ENCODE assay signal across 10 mouse cellular contexts in genomic region chr9:62857216-62857615, GRCm38 (mm10). TPM values are rescaled to one million over a fixed set of nuclear protein-coding genes. Genes with fewer than 3 reads are reported as not detected.
DNase-seq lines count a peak whose midpoint lies in the region; ATAC-seq and TF ChIP-seq lines count a peak whose summit lies in the region.
"Had no signal": no experiment of that assay in that cellular context is flagged by ENCODE, and none has a peak within 500 bp of the region (broad histone marks: within the 10 kb centered on the region; RNA-seq: fewer than 3 reads in every experiment).

No protein-coding gene starts in this region.

- no peaks in the 10 kb centered on the region for H3K36me3 ChIP-seq in spleen, adult 2 months (ENCODE audit: control insufficient read depth, insufficient read depth, low read length)
- no peaks in the 10 kb centered on the region for H3K36me3 ChIP-seq in lung, embryonic 14.5 days (ENCODE audit: insufficient read depth)
- no peaks in the 10 kb centered on the region for H3K36me3 ChIP-seq in stomach, postnatal 0 days (ENCODE audit: control insufficient read depth, insufficient read depth, low read length)
- no peaks in the 10 kb centered on the region for H3K36me3 ChIP-seq in forebrain, embryonic 13.5 days (ENCODE audit: poor library complexity, severe bottlenecking)

- WGBS in spleen, adult 2 months, result 36% methylated on average over 9 of the region's 9 CpGs
- 60% methylated on average over 9 of the region's 9 CpGs for WGBS in lung, embryonic 14.5 days
- WGBS in stomach, postnatal 0 days, result 43% methylated on average over 9 of the region's 9 CpGs
- WGBS in forebrain, embryonic 13.5 days, result 83% methylated on average over 9 of the region's 9 CpGs

- H3K27me3 ChIP-seq in spleen, adult 2 months (ENCODE audit: control insufficient read depth, insufficient read depth, low read length), result no peaks in the 10 kb centered on the region
- H3K27me3 ChIP-seq in lung, embryonic 14.5 days (ENCODE audit: insufficient read depth, low read length), result no peaks in the 10 kb centered on the region
- no peaks in the 10 kb centered on the region for H3K27me3 ChIP-seq in stomach, postnatal 0 days (ENCODE audit: control insufficient read depth, insufficient read depth, low read length)
- peaks cover 12% of the 10 kb centered on the region; the same call in 1 of the 2 replicates for H3K27me3 ChIP-seq in forebrain, embryonic 13.5 days

- no peak for TF ChIP-seq EP300 in stomach, postnatal 0 days (optimal IDR thresholded peaks at IDR 0.05)

- no peak for DNase-seq in spleen, adult 2 months (ENCODE audit: low read depth in 1 of 2, low spot score in 2 of 2)
- no peak for DNase-seq in spleen, postnatal 10 days (ENCODE audit: low spot score in 2 of 2)
- peak; percentile 89 for DNase-seq in kidney, adult 9 months
- no peak for DNase-seq in lung, embryonic 14.5 days
- DNase-seq in stomach, postnatal 0 days (ENCODE audit: low spot score), result peak; percentile 42
- no peak for DNase-seq in thymus, postnatal 10 days (ENCODE audit: low spot score in 2 of 2)
- DNase-seq in adrenal gland, postnatal 14 days, result no peak
- DNase-seq: right cerebral cortex, adult 18-20 months had no signal

- H3K4me3 ChIP-seq in spleen, adult 2 months (ENCODE audit: extremely low read depth, insufficient read depth, insufficient read length), result no peak overlapping the region
- no peak overlapping the region for H3K4me3 ChIP-seq in lung, embryonic 14.5 days (ENCODE audit: low read depth, low read length)
- no peak overlapping the region; the same call in 1 of the 2 replicates for H3K4me3 ChIP-seq in stomach, postnatal 0 days (ENCODE audit: low read depth, low read length)
- H3K4me3 ChIP-seq in forebrain, embryonic 13.5 days, result no peak overlapping the region

- H3K4me2 ChIP-seq in lung, embryonic 14.5 days, result peak overlapping the region; percentile 55
- H3K4me2 ChIP-seq in stomach, postnatal 0 days (replicated peaks; ENCODE audit: low read depth), result peak overlapping the region; percentile 52
- H3K4me2 ChIP-seq in forebrain, embryonic 13.5 days, result no peak overlapping the region

- H3K9me3 ChIP-seq in lung, embryonic 14.5 days (ENCODE audit: low read depth, low read length), result no peaks in the 10 kb centered on the region
- no peaks in the 10 kb centered on the region for H3K9me3 ChIP-seq in stomach, postnatal 0 days (ENCODE audit: control insufficient read depth, low read length)
- no peaks in the 10 kb centered on the region for H3K9me3 ChIP-seq in forebrain, embryonic 13.5 days (replicated peaks)

- TF ChIP-seq CTCF in spleen, adult 2 months (IDR thresholded peaks at IDR 0.05; ENCODE audit: extremely low read depth, insufficient read depth, insufficient read length, insufficient replicate concordance), result no peak
- TF ChIP-seq CTCF in lung, embryonic 14.5 days (IDR thresholded peaks at IDR 0.05; ENCODE audit: low read depth), result no peak
- TF ChIP-seq CTCF in stomach, postnatal 0 days (IDR thresholded peaks at IDR 0.05; ENCODE audit: low read depth), result no peak

- no peak for ATAC-seq in lung, embryonic 14.5 days (ENCODE audit: insufficient read depth)
- ATAC-seq in stomach, postnatal 0 days (ENCODE audit: low FRiP score, low TSS enrichment), result peak; percentile 73
- ATAC-seq in forebrain, embryonic 13.5 days, result no peak

- H3K9ac ChIP-seq in lung, embryonic 14.5 days, result no peak overlapping the region; the same call in 1 of the 2 replicates
- 0 out of 2 replicates have a peak overlapping the region, but pooled peaks have one; percentile 38 for H3K9ac ChIP-seq in stomach, postnatal 0 days (ENCODE audit: low read length)
- H3K9ac ChIP-seq in forebrain, embryonic 13.5 days, result no peak overlapping the region

- 0 out of 2 replicates have a peak overlapping the region, but pooled peaks have one; percentile 0 for H3K27ac ChIP-seq in spleen, adult 2 months (ENCODE audit: insufficient read depth, low read length)
- H3K27ac ChIP-seq in lung, embryonic 14.5 days (ENCODE audit: low read depth), result peak overlapping the region; percentile 81
- H3K27ac ChIP-seq in stomach, postnatal 0 days (replicated peaks), result peak overlapping the region; percentile 85
- no peak overlapping the region for H3K27ac ChIP-seq in forebrain, embryonic 13.5 days

- no peak for TF ChIP-seq POLR2A in spleen, adult 2 months (IDR thresholded peaks at IDR 0.05; ENCODE audit: low read depth, low read length)

- no peaks in the 10 kb centered on the region for H3K4me1 ChIP-seq in spleen, adult 2 months (ENCODE audit: control insufficient read depth, insufficient read depth, insufficient read length)
- H3K4me1 ChIP-seq in lung, embryonic 14.5 days (ENCODE audit: insufficient read depth), result peaks cover 27% of the 10 kb centered on the region
- peaks cover 16% of the 10 kb centered on the region for H3K4me1 ChIP-seq in stomach, postnatal 0 days (replicated peaks; ENCODE audit: control insufficient read depth, insufficient read depth)
- H3K4me1 ChIP-seq in forebrain, embryonic 13.5 days, result peaks cover 11% of the 10 kb centered on the region

RNA-seq across cellular contexts. Expression of gene Calml4, which starts 0.7 kb away (rescaled TPM):
- polyA plus RNA-seq in spleen, adult 2 months (2012; rRNA removed), result 0.62 and 1.6 TPM in 2 replicates
- 11.6 and 13.4 TPM in 2 replicates for polyA plus RNA-seq in lung, embryonic 14.5 days (2014; fragmentation: Nextera tagmentation; extraction: Ambion mirVana)
- polyA plus RNA-seq in stomach, postnatal 0 days (2015; fragmentation: Nextera tagmentation; extraction: Ambion mirVana), result 21.6 and 24.6 TPM in 2 replicates
- 6.5 and 8.6 TPM in 2 replicates for polyA plus RNA-seq in forebrain, embryonic 13.5 days (2015; fragmentation: Nextera tagmentation; extraction: Ambion mirVana)
- 8.6 and 9.5 TPM in 2 replicates for total RNA-seq in adrenal gland, postnatal 14 days (2021)
- total RNA-seq: left cerebral cortex, adult 18-20 months had no signal

RNA-seq across cellular contexts. Expression of gene Cln6, which starts 18.6 kb away (rescaled TPM):
- polyA plus RNA-seq in spleen, adult 2 months (2012; rRNA removed), result 27.7 and 31.6 TPM in 2 replicates
- 27.3 and 27.7 TPM in 2 replicates for polyA plus RNA-seq in lung, embryonic 14.5 days (2014; fragmentation: Nextera tagmentation; extraction: Ambion mirVana)
- polyA plus RNA-seq in stomach, postnatal 0 days (2015; fragmentation: Nextera tagmentation; extraction: Ambion mirVana), result 16.2 and 17.4 TPM in 2 replicates
- 6.9 and 8.0 TPM in 2 replicates for polyA plus RNA-seq in forebrain, embryonic 13.5 days (2015; fragmentation: Nextera tagmentation; extraction: Ambion mirVana)
- total RNA-seq in adrenal gland, postnatal 14 days (2021), result 17.6 and 23.5 TPM in 2 replicates

RNA-seq across cellular contexts. Expression of gene Fem1b, which starts 45.5 kb away (rescaled TPM):
- 5.3 and 7.1 TPM in 2 replicates for polyA plus RNA-seq in spleen, adult 2 months (2012; rRNA removed)
- polyA plus RNA-seq in lung, embryonic 14.5 days (2014; fragmentation: Nextera tagmentation; extraction: Ambion mirVana), result 37.1 and 37.6 TPM in 2 replicates
- polyA plus RNA-seq in stomach, postnatal 0 days (2015; fragmentation: Nextera tagmentation; extraction: Ambion mirVana), result 6.6 and 6.8 TPM in 2 replicates
- polyA plus RNA-seq in forebrain, embryonic 13.5 days (2015; fragmentation: Nextera tagmentation; extraction: Ambion mirVana), result 36.6 and 40.8 TPM in 2 replicates
- 38.4 and 38.9 TPM in 2 replicates for total RNA-seq in adrenal gland, postnatal 14 days (2021)

Comparison
In these comparisons a context has a peak if more than half of its experiments do, and no peak if none do; other contexts are left out.
1. DNase-seq: peak in kidney, adult 9 months (single experiment) and stomach, postnatal 0 days (single experiment); none in spleen, adult 2 months (0 of 2), spleen, postnatal 10 days (0 of 2), lung, embryonic 14.5 days (single experiment), thymus, postnatal 10 days (0 of 2) and adrenal gland, postnatal 14 days (single experiment).